Mouse (Mus musculus) CD4-positive helper T cell, adult 2 months (primary cell): ENCODE measurements at regions not wholly inside any gene's neighbourhood (a gene's known extent, or its start where the extent isn't known, plus 50 kb on each side); places are given as distances from the start of the nearest gene placed in this dataset.
"Not testable (repeated sequence)": the region's sequence is repeated elsewhere in the genome, so short reads cannot be mapped to it uniquely, and the experiment has no call there.

Source experiments
- DNase-seq: peaks from one replicate; pipeline ENCODE4 v3.0.0-alpha.2; 2012; ENCODE audit warnings: low read depth, missing footprints, low spot score

- DNase-seq, result no peak
Measured at GRCm38 (mm10) chr8:8842326-8842725, 152.0 kb upstream of the Arglu1 start.

- DNase-seq, result not testable (repeated sequence)
Measured at GRCm38 (mm10) chr8:8836166-8836565, 145.8 kb upstream of the Arglu1 start.

- DNase-seq, result no peak
Measured at GRCm38 (mm10) chr8:8831306-8831705, 141.0 kb upstream of the Arglu1 start.

GRCm38 (mm10) chr8:8829230-8829629 lies 138.9 kb upstream of the Arglu1 start:
- no peak for DNase-seq

GRCm38 (mm10) chr8:8827555-8827954 lies 137.2 kb upstream of the Arglu1 start:
- DNase-seq, result no peak

GRCm38 (mm10) chr8:8826801-8827200 lies 136.5 kb upstream of the Arglu1 start:
- DNase-seq, result no peak

- DNase-seq, result no peak
Measured at GRCm38 (mm10) chr8:8824886-8825285, 134.6 kb upstream of the Arglu1 start.

- DNase-seq, result no peak
Measured at GRCm38 (mm10) chr8:8821119-8821518, 130.8 kb upstream of the Arglu1 start.

- no peak for DNase-seq
Measured at GRCm38 (mm10) chr8:8820614-8821013, 130.3 kb upstream of the Arglu1 start.

GRCm38 (mm10) chr8:8819233-8819931 lies 129.1 kb upstream of the Arglu1 start:
- no peak for DNase-seq

GRCm38 (mm10) chr8:8812807-8813167 lies 122.5 kb upstream of the Arglu1 start:
- no peak for DNase-seq

GRCm38 (mm10) chr8:8812051-8812806 lies 121.9 kb upstream of the Arglu1 start:
- no peak for DNase-seq

- DNase-seq, result no peak
Measured at GRCm38 (mm10) chr8:8810928-8811327, 120.6 kb upstream of the Arglu1 start.

- DNase-seq, result no peak
Measured at GRCm38 (mm10) chr8:8809835-8810439, 119.6 kb upstream of the Arglu1 start.

GRCm38 (mm10) chr8:8809349-8809748 lies 119.0 kb upstream of the Arglu1 start:
- DNase-seq, result no peak

- no peak for DNase-seq
Measured at GRCm38 (mm10) chr8:8802761-8803340, 112.5 kb upstream of the Arglu1 start.

GRCm38 (mm10) chr8:8802317-8802716 lies 112.0 kb upstream of the Arglu1 start:
- no peak for DNase-seq

GRCm38 (mm10) chr8:8801578-8801977 lies 111.3 kb upstream of the Arglu1 start:
- DNase-seq, result no peak

GRCm38 (mm10) chr8:8797521-8797920 lies 107.2 kb upstream of the Arglu1 start:
- no peak for DNase-seq

GRCm38 (mm10) chr8:8796951-8797350 lies 106.6 kb upstream of the Arglu1 start:
- no peak for DNase-seq

- DNase-seq, result no peak
Measured at GRCm38 (mm10) chr8:8794711-8795110, 104.4 kb upstream of the Arglu1 start.

GRCm38 (mm10) chr8:8779931-8780330 lies 89.6 kb upstream of the Arglu1 start:
- no peak for DNase-seq
